Mouse (Mus musculus): ENCODE data around the gene Clcnka.

Gene Clcnka

DNA sequence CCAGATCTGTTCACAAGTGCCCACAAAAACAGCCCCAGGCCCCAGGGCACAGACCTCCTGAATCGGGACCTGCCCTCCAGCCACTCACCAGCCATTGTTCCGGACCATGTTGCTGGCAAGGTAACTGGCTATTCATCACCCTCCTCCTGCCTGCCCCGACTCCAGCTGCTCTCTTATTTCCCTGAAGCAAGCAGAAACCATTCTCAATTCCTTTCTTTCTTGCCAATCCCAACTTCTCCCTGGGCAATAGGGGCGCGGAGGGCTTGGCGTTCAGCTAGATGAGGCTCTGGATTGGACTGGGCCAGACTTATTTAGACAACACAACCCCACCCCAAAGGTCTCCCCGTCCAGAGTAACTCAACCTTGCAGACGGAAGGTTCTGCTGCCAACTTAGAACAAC lies 18.9 kb downstream of the Clcnka start:
- no peak for DNase-seq (ENCODE audit: low read depth, low spot score)

GRCm38 (mm10) chr4:141372426-141372825 lies 26.1 kb downstream of the Clcnka start:
- no peak for DNase-seq (ENCODE audit: low read depth, low spot score)

- no peak for DNase-seq (ENCODE audit: low read depth, low spot score)
Observed at GRCm38 (mm10) chr4:141367997-141368791, 30.3 kb downstream of the Clcnka start, which contains the start of gene Fam131c. Gene Fam131c, plus strand, starts transcription at chr4:141368220.

DNA sequence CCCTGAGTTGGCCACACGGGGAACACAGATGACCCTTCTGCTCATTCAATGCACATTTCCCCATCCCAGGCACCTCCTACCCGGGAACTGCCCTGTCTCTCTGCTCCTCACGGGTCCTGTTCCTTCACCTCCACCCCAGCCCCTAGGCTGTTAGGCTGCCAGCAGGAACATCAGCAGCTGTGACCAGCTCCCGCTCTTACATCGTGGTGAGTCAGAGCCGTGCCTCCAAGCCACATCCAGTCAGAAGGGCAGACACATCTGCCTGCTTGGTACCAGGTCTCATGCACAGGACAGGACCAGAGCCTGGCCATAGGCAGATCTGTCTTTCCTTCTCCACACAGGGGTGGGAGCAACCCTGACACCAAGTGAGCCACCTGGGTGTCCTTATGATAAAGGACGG lies 32.6 kb downstream of the Clcnka start:
- no peak for DNase-seq (ENCODE audit: low read depth, low spot score)

GRCm38 (mm10) chr4:141365126-141365525 lies 33.4 kb downstream of the Clcnka start:
- DNase-seq (ENCODE audit: low read depth, low spot score): no peak

GRCm38 (mm10) chr4:141362937-141363548 lies 35.5 kb downstream of the Clcnka start:
- DNase-seq (ENCODE audit: low read depth, low spot score): peak; percentile 50

DNA sequence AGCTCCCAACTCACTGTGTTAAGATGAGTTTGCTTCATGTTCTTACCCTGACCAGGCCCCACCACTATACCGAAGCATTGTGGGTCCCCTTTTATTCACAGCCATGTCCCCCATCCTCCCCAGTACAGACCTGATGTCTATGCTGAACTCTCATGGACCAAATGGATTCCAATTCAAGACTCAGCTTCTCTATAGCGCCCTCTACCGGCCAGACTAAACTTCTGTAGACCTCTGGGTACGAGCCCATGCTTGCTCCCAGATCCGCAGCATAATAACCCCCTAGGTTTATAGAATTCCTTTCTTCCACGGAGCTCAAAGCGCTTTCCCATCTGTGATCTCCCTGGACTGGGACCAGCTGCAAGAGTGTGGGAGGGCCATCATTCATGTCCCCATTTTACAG lies 37.7 kb downstream of the Clcnka start:
- DNase-seq (ENCODE audit: low read depth, low spot score): no peak

DNA sequence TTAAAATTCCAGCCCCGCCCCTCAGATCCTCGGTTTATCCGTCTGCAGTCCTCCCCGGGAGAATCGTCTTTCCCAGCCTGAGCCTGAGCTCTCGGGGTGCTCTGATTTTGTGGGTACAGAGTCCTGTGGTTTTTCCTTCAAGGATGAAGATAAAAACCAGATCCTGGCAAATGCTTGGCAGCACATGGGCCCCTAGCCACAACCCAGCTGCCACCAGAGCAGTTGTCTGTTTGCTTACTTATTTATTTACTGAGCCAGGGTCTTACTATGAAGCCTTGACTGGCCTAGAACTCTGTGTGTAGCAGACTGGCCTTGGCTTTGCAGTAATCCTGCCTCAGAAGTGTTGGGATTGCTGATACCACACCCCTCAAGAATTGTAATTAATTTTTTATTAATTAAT lies 39.3 kb downstream of the Clcnka start:
- DNase-seq (ENCODE audit: low read depth, low spot score): no peak

DNA sequence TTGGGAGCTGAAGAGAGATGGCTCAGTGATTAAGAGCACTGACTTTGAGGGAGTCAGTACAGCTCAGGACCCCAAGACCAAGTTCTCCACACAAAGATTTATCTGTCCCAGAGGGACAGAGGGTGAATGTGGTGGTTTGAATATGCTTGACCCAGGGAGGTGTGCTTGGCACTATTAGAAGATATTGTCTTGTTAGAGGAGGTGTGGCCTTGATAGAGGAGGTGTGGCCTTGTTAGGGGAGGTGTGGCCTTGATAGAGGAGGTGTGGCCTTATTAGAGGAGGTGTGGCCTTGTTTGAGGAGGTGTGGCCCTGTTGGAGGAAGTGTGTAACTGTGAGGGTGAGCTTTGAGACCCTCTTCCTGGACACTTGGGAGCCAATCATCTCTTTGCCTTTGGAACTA lies 40.7 kb downstream of the Clcnka start:
- DNase-seq (ENCODE audit: low read depth, low spot score): no peak

DNA sequence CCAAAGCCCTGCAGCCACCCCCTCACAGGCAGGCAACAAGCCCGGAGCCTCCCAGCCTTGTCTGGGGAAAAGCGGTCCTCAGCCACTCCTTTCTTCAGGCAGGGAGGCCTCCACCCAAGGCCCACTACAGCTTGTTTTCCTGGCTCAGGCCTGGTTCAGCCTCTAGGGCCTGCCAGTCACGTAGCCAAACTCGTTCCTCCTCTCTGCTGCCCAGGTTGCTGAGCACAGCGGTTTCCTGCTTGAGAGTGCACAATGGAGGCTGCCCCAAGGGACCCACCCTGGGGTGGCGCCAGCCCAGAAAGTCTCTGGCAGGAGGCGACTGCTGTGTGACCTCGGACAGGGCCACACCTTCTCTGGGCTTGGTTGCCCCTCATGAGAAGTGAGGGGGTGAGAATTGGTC lies 44.7 kb downstream of the Clcnka start:
- DNase-seq (ENCODE audit: low read depth, low spot score): no peak

GRCm38 (mm10) chr4:141352986-141353385 lies 45.5 kb downstream of the Clcnka start:
- no peak for DNase-seq (ENCODE audit: low read depth, low spot score)

DNA sequence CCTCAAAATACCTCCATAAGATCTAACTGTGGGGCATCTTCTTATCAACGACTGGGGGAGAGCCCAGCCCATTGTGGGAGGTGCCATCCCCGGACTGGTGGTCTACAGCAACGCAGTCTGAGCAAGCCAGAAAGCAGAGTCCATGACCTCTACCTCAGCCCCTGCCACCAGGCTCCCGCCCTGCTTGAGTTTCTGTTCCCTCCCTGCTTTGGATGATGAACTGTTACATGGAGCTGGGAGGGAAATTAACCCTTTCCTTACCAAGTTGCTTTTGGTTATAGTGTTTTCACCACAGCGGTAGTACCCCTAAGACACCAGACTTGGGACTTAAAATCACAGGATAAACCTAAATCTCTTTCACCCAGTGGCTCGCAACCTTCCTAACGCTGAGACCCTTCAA lies 46.6 kb downstream of the Clcnka start:
- DNase-seq (ENCODE audit: low read depth, low spot score): no peak

DNA sequence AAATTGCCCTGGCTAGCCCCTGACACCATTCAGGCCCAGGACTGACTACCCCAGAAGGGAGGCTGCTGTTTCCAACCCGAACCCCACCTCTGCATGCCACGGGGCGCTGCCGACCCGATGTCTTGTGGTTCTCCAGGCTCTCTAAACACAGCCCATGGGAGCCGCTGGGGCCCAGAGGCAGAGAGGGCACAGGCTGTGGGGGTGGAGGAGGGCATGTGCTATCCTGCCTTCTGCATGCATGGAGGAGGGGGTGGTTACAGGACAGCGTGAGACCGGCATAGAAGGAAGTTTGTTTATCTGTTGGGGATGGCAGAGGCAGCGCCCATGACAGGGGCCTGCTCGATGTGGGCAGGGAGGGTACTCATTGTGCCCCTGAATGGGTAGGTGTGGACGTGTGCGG lies 48.5 kb downstream of the Clcnka start:
- DNase-seq (ENCODE audit: low read depth, low spot score): no peak

GRCm38 (mm10) chr4:141348616-141349015 lies 49.9 kb downstream of the Clcnka start:
- DNase-seq (ENCODE audit: low read depth, low spot score): no peak

GRCm38 (mm10) chr4:141347365-141347797 lies 51.1 kb downstream of the Clcnka start:
- no peak for DNase-seq (ENCODE audit: low read depth, low spot score)

GRCm38 (mm10) chr4:141345219-141345618 lies 53.3 kb downstream of the Clcnka start:
- DNase-seq (ENCODE audit: low read depth, low spot score): no peak

DNA sequence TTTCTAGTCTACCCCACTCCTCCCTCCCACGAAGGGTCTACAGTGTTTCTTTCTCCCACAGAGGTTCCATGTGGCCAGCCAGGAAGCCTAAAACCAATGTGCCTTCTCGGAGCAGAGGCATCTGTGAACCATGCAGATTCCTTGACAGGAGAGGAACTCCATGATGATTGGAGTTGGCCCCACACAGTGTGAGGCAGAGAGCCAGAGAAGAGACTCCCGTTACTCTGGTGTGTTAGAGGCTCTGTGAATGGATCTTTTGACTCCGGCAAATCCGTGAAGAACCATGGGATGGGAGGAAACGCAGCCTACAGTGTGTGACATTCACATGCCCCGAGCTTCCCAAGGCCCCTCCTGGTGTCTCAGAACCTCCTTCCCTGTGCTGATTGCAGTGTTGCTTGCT lies 55.0 kb downstream of the Clcnka start:
- no peak for DNase-seq (ENCODE audit: low read depth, low spot score)

- DNase-seq (ENCODE audit: low read depth, low spot score): no peak
Observed at GRCm38 (mm10) chr4:141341477-141341876, 57.0 kb downstream of the Clcnka start.

DNA sequence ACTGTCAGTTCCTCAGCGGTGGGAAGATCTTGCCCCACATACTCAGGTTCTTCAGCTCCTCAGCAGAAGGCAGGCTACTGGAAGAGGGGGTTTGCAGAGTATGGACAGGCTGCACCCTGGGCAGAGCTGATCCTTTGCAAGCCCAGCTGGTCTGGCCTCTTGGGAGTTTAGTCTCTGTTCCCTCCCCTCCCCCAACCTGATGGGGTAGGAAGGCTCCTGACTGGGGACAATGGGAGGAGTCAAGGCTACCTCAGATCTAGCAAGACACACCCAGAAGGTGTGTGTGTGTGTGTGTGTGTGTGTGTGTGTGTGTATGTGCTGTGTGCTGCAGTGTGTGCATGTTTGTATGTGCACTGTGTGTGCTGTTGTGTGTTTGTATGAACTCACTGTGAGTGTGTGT lies 59.7 kb downstream of the Clcnka start:
- DNase-seq (ENCODE audit: low read depth, low spot score): no peak

GRCm38 (mm10) chr4:141337986-141338385 lies 60.5 kb downstream of the Clcnka start:
- no peak for DNase-seq (ENCODE audit: low read depth, low spot score)

- DNase-seq (ENCODE audit: low read depth, low spot score): no peak
Observed at GRCm38 (mm10) chr4:141336196-141336595, 62.3 kb downstream of the Clcnka start.

- DNase-seq (ENCODE audit: low read depth, low spot score): no peak
Observed at GRCm38 (mm10) chr4:141335263-141335796, 63.2 kb downstream of the Clcnka start.

DNA sequence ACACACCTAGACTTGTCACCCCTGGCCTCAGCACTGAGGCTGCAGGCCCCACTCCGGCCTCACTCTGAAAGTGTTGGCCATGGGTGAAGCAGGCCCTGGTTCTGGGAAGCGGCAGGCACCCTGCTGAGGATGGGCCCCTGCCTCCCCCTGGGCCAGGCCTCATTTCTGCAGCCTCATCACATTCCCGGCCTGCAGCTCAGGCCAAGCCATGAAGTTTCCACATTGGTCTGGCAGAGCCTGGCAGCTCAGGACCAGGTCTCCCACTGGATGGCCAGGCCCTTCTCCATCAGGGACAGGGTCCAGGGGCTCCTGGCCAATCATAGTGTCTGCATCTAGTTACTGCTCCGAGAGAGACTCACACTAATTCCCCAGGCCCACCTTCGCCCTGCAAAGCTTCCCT lies 63.8 kb downstream of the Clcnka start:
- no peak for DNase-seq (ENCODE audit: low read depth, low spot score)

Measured in telencephalon, adult 2 months (tissue).